Mouse (Mus musculus) stomach, postnatal 0 days (tissue): Measurements from ENCODE around the gene Grin2c.

Experiments
- CTCF ChIP-seq: IDR thresholded peaks from 2 replicates; pipeline ENCODE4 v1.5.1; 2016; ENCODE audit warnings: antibody characterized with exemption, low read depth, mild to moderate bottlenecking, moderate library complexity
- EP300 ChIP-seq: optimal IDR thresholded peaks from 2 replicates; pipeline ENCODE3; 2016; ENCODE audit warnings: antibody characterized with exemption

DNA sequence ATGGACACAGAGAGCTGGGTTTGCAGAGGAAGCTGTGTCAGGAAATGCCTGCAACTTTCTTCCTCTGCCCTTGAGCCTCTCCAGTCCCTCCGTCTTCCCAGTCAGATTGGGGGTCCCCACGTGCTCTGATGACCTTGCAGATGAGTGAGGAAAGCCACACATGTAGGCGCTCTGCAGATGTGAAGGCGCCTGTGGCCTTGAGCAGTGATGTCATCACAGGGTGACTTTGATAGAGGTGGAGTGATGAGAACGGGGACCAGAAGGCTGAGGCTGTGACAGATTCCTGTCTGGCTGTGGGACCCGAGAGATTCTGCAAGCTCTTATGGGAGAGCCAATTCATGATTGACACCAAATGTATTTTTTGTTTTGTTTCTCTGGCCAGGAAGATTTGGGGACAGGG lies 43.2 kb downstream of the Grin2c start:
- TF ChIP-seq EP300: no peak
- TF ChIP-seq CTCF: no peak
